Mouse (Mus musculus) ovary, postnatal 14 days (tissue): Measurements from ENCODE around the gene Arhgap23.

ENCODE experiments used
- DNase-seq: peaks from one replicate; pipeline ENCODE4 v3.0.0; 2022; ENCODE audit warnings: low spot score

The Arhgap23 gene

DNA sequence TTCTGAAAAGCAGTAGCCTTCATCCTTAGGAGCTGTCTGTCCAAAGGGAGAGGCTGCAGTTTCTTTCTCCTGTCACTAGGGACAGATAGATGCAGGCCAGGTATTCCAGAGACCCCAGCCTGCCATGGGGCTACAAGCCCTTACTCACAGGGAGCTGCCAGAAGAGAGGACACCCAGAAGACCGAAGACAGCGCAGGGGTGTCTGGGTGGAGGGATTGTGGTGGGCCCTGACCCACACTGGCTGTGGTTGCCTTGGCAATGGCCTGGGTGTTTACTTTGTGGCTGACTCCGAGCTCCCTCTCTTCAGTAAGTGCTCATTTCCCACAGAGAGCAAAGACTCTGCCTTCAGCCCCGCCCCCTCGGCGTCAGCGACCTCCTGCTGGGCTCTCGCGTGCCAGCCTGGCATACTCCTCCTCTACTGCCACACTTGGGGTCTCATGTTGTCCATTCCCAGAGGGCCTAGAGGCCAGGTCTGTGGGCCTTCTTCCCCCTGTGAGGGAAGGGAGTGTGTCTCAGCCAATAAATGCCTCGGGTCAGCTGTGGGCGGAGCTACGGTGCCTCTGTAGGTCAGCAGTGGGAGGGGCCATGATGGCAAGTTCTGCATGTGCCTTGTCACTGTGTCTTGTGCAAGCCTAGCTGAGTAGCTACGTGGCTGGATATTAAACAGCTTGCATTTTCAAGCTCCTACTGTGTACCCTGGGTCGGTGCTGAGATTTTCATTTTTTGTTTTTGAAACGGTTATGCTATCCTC, 19.5 kb downstream of the Arhgap23 start:
- peak; percentile 55 for DNase-seq

DNA sequence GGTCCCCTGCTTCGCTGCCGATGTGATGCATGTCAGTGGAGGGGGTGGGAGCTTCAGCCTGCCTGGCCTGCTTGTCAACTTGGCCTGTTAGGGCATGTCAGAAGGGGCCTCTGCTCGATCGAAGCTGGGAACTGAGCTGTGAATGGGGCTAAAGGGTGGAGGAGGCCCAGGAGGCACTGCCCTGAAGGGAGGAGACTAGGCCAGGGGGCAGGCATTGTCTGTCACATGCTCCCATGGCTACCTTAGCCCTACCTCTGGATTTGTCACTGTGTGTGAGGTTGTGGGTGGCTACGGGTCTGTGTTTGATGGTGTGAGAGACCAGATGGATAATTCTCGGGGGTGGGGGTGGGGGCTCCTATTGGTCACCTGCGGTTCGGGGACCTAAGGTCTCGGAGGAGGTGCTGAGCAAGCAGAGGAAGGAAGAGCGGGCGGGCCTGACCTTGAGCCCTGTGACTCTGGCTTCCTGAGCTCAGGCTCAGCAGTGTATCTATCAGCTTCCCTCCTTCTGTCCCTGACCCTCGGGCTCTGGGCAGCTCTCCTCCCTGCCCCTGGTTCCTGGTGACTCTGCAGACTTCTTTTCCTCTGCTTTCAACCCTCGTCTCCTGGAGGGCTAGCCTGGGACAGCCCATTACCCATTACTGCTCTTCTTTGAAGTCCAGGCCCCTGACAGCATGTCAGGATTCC, 20.6 kb downstream of the Arhgap23 start:
- no peak for DNase-seq

DNA sequence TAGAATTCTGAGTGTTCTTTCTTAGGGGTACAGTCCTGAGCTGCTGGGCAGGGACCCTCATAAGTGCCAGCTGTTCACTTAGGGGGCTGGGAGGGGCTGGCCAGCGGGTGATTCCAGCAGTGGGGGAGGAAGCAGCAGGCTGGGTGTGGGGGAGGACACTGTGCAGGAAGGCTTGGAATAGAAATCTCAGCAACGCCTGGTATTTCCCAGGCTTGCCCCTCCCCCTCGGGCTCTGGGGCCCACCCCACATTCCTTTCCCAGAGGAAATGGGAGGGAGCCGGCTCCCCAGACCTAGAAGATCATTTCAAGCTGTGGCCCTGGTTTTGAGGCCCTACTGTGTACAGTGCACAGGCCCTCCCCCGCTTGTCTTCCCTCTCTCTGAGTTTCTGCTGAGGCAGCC, 22.4 kb downstream of the Arhgap23 start:
- DNase-seq: peak; percentile 62

DNA sequence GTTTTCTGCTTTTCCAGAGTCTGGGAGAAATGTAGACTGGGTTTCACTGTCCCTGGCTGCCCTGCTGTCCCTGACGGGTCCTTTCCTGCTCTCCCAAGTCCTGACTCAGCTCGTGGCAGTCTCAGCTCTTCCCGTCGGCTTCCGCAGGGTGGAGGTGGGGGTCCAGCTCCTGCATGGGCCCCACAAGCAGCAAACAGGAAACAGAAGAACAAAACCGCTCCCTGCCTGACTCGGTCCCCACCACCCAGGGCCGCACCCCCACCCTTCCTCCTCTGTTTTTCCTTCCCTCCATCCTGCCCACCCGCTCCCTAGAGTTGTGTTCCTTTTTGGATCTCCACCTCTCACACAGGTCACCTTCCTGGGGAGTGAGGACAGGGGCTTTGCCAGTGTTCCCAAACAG, 23.5 kb downstream of the Arhgap23 start:
- no peak for DNase-seq

DNA sequence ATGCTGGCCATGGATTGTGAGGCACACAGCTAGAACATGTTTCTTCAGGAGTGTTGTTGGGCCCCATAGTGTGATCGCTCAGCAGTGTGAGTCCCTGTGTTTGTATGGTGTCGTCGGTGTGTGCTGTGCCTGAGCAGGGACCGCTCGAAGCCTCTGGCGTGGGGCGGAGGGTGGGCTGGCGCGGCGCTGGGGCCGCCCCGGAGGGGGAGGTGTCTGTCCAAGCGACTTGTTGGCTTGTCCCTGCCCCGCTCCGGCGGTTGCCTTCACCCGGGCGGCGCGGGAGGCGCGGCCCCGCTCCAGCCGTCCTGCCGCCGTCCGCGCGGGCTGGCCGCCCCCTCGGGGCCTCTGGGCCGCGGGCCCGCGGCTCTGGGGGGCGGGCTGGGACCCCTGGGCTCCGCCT, 24.6 kb downstream of the Arhgap23 start:
- DNase-seq: peak; percentile 67

- peak; percentile 29 for DNase-seq
Measured at GRCm38 (mm10) chr11:97440441-97440881, 25.1 kb downstream of the Arhgap23 start.

GRCm38 (mm10) chr11:97441036-97441657, 25.8 kb downstream of the Arhgap23 start:
- no peak for DNase-seq

DNA sequence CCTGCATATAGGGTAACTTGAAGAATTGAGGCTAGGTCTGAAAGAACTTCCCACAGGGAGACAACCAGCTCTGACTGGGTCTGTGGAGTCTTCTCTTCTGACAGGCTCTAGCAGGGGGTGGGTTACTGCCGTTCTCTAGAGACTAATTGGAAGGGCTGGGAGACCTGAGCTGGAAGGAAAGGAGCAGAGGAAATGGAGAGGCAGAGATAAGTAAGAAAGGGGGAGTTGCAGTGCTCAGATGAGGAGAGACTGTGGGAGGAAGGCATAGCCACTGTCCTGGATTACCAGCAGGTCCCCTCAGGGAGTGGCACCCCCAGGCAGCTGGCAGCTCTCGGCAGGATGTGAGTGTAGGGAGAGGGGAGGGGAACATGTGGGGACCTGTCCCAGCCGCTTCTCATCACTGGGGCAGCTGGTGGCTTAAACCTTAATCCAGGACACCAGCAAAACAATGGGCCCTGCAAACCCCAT, 26.4 kb downstream of the Arhgap23 start:
- no peak for DNase-seq

DNA sequence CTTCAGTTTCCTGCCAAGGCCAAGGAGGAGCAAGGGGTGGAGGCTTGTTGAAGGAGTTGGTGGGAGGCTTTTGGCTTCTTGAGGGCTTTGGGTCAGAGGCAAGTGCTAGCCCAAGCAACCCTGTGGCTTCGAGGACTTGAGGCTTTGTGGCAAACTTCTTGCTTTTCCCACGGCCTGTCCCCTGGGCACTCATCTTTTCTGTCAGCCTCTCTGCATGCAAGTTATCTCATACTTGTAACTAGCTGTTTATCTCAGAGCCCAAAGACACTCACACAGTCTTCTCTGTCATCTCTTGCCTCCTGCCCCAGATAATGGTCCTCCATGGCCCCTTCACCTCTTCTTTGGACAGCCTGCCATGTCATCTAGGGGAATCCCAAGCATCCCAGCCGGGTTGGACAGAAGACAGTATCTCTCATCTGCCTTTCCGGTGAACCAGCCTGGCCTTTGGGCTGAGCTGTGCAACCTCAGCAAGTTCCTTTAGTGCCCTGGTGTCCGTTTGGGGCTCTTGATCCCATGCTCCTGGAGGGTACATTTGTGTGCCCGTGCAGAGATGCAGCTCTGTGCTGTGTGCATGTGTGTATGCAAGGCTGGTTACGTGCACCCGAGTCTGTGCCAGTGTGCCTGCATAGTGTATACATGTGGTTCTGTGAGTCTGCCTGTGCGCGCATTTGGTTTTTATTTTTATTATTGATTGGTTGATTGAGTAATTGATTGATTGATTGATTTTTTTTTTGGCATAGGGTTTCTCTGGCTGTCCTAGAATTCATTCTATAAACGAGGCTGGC, 27.8 kb downstream of the Arhgap23 start:
- DNase-seq: no peak

DNA sequence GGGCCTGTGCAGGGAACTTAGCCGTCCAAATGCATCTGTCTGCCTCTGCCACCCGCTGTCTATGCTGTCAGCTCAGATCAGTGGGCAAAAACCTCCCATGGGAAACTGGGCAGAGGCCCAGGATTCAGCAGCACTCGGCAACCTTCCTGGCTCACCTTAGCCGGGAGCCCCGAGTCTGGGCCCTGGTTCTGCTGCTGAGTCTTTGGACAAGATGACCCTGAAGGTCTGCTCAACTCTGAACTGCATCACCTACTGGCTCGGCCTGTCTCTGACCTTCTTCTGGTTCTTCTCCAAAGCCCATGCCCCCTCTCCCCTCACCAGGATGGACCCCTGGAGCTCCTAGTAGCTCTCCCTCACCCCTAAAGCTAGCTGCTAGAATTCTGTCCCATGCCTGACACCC, 30.3 kb downstream of the Arhgap23 start:
- no peak for DNase-seq

GRCm38 (mm10) chr11:97445999-97446511, 30.7 kb downstream of the Arhgap23 start:
- DNase-seq: no peak

DNA sequence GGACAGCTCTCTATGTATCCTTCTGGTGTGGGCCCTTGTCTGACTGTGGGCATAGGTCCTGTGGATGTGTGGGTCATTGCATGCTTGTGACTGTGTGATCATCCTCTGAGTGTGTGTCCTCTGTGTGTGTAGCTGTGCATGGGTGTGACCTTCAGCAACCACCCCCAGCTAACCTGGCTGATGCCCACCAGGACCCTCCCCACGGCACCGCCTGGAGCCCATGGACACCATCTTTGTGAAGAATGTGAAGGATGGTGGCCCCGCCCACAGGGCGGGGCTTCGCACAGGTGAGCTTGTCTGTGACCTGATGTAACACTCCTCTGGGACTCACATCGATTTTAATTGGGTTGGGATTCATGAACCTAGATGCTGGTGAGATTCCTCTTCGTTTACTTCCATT, 32.6 kb downstream of the Arhgap23 start:
- no peak for DNase-seq

- DNase-seq: no peak
Measured at GRCm38 (mm10) chr11:97448611-97449394, 33.5 kb downstream of the Arhgap23 start.

DNA sequence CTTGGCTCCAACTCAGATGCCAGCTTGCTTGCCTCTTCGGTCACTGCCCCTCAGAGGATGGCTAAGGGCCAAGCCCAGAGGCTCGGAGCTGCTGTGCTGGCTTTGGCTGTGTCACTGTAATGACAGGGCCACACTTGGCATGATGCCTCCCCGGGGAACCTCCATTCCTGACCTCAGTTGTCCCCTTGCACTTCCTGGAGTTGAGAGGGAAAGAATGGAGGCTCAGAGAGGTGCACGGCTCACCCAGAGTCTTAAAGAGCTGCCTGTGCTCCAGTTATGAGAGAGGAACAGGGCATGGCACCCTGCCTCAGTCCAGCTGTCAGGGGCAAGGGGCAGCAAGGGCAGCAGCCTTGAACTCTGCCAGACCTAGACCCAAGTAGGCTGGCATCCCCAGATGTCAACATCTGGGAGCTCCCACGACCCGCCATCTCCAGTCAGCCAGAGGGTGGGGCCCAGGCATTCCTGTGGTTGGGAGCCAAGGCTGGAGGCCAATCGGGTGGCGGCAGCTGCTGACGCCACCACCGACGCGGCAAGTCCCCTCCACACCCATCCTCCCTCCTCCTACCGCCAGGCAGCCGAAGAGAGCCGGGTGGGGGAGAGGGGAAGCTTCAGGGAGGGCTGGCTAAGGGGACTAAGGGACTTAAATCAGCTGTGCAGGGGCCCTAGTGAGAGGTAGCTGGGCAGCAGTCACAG, 34.4 kb downstream of the Arhgap23 start:
- DNase-seq: peak; percentile 55

- no peak for DNase-seq
Measured at GRCm38 (mm10) chr11:97450305-97450922, 35.1 kb downstream of the Arhgap23 start.

DNA sequence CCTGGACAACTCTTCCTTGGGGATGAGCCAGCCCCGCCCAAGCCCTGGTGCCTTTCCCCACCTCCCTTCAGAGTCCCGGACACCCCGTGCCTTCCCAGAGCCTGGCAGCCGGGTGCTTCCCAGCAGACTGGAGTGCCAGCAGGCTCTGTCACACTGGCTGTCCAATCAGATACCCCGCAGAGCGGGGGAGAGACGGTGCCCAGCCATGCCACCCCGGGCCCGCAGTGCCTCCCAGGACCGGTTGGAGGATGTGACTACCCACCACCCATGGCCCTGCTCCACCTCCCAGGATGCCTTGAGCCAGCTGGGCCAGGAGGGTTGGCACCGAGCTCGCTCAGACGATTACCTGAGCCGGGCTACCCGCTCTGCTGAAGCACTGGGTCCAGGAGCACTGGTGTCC, 36.3 kb downstream of the Arhgap23 start:
- DNase-seq: no peak

DNA sequence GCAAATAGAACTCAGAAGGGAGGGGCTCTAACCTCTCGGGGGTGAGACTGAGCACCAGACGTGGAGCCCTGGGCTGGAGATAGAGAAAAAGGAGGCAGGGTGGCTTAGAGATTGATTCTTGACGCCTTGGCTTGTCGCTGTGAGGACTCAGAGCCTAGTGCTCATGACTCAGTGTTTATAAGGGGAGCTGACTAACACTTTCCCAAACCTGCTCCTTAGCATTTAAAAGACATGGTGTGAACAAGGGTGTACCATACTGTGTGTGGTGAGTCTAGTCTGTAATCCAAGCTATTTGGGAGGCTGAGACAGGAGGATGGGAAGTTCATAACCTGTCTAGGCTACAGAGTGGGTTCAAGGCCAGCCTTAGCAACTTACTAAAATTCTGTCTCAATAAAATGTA, 41.8 kb downstream of the Arhgap23 start:
- no peak for DNase-seq

DNA sequence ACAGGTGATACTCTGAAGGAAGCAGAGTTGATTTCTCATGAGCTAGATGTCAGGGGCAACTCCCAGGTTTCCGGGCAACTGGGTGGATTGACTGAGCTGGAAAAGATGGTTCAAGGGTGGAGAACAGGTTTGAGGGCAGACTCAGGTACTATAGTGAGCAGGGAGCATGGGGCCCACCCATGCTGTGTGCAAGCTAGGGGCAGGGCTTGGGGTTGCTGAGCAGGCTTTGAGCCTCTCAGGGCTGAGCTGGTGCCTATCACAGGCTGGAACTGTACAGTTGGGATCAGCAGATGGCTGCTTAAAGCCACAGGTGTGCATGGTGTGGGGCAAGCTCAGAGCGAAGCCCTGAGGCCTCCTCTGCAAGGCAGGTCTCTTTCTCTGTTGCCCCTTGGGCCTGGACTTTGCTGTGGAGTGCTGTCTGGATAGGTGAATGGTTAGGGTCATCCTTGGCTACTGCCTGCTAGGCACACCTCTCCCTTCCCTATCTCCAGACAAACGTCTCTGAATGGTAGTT, 46.0 kb downstream of the Arhgap23 start:
- no peak for DNase-seq

DNA sequence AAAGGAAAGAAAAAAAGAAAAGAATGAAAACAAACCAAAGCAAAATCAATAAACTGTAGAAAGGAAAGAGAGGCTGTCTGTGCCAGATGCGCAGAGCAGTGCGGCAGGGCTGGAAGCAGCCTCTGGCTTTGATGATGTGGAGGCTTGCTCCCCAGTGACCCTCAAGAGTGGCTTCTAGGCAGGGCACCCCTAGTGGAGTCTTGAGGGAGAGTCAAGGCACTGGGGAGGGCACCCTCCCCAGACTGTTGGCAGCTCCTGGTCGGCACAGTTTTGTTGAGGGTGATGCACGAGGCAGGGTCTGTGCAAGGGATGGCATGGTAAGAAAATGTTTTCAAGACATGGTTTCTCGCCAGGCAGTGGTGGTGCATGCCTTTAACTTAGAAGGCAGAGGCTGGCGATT, 47.2 kb downstream of the Arhgap23 start:
- no peak for DNase-seq

DNA sequence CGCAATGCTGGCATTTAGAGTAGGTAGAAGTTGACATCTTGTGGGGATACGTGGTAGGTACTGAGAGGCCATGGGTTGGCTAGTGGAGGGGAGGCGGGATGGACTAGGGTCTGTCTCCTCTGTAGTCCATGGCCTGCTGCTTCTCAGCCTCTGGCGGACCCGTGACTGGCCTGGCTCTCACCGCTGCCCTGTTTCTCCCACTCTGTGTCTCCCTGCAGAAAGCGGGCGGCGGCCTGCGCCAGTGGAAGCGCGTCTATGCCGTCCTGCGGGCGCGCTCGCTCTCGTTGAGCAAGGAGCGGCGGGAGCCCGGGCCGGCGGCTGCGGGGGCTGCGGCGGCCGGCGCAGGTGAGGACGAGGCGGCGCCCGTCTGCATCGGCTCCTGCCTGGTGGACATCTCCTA, 47.8 kb downstream of the Arhgap23 start:
- DNase-seq: no peak
